Mouse (Mus musculus): Measurements from ENCODE around the gene Chst12.

Gene Chst12

GRCm38 (mm10) chr5:140570223-140570870, 65.0 kb downstream of the Chst12 start:
- no peak for DNase-seq (ENCODE audit: low spot score)

GRCm38 (mm10) chr5:140571201-140571600, 65.9 kb downstream of the Chst12 start:
- no peak for DNase-seq (ENCODE audit: low spot score)

- peak; percentile 51 for DNase-seq (ENCODE audit: low spot score)
Measured at GRCm38 (mm10) chr5:140571673-140572072, 66.3 kb downstream of the Chst12 start.

GRCm38 (mm10) chr5:140572611-140573010, 67.3 kb downstream of the Chst12 start:
- no peak for DNase-seq (ENCODE audit: low spot score)

Data from ovary, postnatal 36 days (tissue).